Mouse (Mus musculus) mesoderm, embryonic 11.5 days (tissue): Measurements from ENCODE around the gene Fam216a.
"Not testable (repeated sequence)": the region's sequence is repeated elsewhere in the genome, so short reads cannot be mapped to it uniquely, and the experiment has no call there.

Experiments used
- DNase-seq: peaks from one replicate; pipeline ENCODE4 v3.0.0-alpha.2; 2012; ENCODE audit warnings: low read depth, low spot score

Fam216a gene

GRCm38 (mm10) chr5:122372192-122372769 is at the start of gene Fam216a:
Fam216a (minus strand) TSS chr5:122372364.
- peak; percentile 100 for DNase-seq

DNA sequence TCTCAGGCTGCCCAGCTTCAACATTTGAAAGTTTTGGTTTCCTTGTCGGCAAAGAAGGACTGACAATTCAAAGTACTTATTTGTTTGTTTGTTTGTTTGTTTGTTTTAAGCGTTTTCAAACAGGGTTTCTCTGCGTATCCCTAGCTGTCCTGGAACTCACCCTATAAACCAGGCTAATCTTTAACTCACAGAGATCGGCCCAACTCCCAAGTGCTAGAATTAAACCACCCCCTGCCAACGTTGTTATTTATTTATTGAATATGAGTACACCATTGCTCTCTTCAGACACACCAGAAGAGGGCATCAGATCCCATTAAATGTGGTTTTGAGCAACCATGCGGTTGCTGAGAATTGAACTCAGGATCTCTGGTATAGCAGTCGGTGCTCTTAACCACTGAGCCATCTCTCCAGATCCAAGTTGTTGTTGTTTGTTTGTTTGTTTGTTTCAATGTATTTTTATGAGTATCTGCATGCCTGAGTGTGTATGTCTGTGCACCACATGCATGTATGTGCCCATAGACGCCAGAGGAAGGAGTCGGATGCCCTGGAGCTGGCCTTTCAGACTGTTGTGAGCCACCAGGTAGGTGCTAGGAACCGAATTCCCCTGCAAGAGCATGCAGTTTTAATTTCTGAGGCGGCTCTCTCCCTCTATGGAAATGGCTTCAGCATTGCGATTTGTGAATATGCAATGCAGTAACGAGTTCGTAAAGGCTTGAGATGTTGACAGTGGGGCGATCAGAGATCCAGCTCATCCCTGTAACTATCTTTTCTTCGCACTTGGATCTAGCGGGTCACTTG is 49.3 kb upstream of the Fam216a start, which contains the start of gene Anapc7:
TSS of gene Anapc7 (plus strand) at position 423 of the 798 bp plus-strand sequence.
- DNase-seq = peak; percentile 15

DNA sequence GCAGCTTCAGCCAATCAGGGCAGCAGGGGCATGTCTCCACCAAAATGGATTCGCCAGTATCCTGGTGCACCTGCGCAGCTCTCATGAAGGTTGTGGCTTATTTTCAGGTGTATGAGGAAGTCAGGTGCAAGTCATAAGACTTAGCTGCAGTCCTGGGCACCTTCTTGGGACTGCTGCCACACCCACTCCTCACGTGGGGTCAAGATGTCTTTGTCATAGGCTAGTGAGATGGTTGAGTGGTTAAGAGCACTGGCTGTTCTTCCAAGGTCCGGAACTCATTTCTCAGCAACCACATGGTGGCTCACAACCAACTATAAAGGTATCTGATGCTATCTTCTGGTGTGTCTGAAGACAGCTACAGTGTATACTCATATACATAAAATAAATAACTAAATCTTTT is 48.5 kb upstream of the Fam216a start:
- not testable (repeated sequence) for DNase-seq

GRCm38 (mm10) chr5:122415465-122415864 is 43.3 kb upstream of the Fam216a start:
- DNase-seq = no peak

GRCm38 (mm10) chr5:122414351-122414750 is 42.2 kb upstream of the Fam216a start:
- no peak for DNase-seq

GRCm38 (mm10) chr5:122412826-122413225 is 40.7 kb upstream of the Fam216a start:
- DNase-seq = no peak

GRCm38 (mm10) chr5:122411892-122412291 is 39.7 kb upstream of the Fam216a start:
- no peak for DNase-seq

- DNase-seq = no peak
Measured at GRCm38 (mm10) chr5:122409692-122410645, 37.8 kb upstream of the Fam216a start.

DNA sequence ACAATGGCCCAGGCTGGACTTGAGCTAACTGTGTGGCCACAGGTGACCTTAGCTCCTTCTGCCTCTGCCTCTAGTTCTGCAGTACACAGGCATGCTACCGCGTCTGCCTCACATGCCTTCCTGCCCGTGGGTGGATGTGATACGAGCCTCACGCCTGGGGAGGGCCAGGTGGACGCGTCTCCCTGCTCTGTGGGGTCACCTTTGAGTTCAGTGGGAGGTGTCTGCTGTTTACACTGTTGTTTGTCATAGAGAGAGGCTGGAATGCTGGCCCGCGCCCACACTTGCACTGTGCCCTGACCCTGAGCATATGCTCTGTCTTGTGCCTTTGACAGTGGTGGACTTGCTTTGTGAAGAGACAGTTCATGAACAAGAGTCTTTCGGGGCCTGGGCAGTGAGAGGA is 33.4 kb upstream of the Fam216a start:
- DNase-seq = no peak

GRCm38 (mm10) chr5:122403362-122403761 is 31.2 kb upstream of the Fam216a start:
- DNase-seq = no peak

- no peak for DNase-seq
Measured at GRCm38 (mm10) chr5:122402772-122403171, 30.6 kb upstream of the Fam216a start.

DNA sequence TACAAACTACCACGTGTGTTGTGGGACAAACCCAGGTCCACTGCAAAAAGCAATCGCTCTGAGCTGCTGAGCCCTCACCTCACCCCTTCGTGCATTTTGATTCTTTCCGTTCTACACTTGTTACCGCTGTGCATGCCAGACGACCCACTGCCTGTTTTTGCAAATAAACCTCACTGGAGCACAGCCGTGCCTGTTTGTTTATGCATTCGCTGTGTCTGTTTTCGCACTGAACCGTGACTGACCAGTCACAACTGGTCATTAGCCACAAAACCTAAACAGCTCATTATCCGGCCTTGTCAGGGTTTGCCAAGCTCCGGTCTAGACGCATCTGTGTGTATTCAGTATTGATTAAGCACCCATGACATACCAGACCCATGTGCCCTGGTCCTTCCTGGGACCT is 30.0 kb upstream of the Fam216a start:
- DNase-seq = no peak

- DNase-seq = peak; percentile 64
Measured at GRCm38 (mm10) chr5:122401303-122401640, 29.1 kb upstream of the Fam216a start.

GRCm38 (mm10) chr5:122400628-122401302 is 28.6 kb upstream of the Fam216a start:
- DNase-seq = no peak

GRCm38 (mm10) chr5:122399871-122400270 is 27.7 kb upstream of the Fam216a start:
- DNase-seq = no peak

GRCm38 (mm10) chr5:122397495-122397894 is 25.3 kb upstream of the Fam216a start:
- DNase-seq = no peak

GRCm38 (mm10) chr5:122396791-122397190 is 24.6 kb upstream of the Fam216a start:
- DNase-seq = no peak

DNA sequence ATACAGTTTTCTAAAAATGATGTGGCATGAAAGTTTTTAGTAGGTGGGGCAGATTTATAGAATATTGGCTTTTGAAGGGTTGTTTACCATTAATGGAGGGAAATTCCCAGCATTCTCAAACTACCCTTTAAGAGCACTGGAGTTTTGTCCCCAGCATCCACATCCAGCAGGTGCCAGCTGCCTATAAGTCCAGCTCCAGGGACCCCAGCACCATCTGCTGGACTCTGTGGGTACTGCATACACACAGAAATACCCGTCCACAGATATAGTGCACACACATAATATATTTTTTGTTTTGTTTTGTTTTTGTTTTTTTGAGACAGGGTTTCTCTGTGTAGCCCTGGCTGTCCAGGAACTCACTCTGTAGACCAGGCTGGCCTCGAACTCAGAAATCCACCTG is 21.7 kb upstream of the Fam216a start:
- DNase-seq = peak; percentile 83

DNA sequence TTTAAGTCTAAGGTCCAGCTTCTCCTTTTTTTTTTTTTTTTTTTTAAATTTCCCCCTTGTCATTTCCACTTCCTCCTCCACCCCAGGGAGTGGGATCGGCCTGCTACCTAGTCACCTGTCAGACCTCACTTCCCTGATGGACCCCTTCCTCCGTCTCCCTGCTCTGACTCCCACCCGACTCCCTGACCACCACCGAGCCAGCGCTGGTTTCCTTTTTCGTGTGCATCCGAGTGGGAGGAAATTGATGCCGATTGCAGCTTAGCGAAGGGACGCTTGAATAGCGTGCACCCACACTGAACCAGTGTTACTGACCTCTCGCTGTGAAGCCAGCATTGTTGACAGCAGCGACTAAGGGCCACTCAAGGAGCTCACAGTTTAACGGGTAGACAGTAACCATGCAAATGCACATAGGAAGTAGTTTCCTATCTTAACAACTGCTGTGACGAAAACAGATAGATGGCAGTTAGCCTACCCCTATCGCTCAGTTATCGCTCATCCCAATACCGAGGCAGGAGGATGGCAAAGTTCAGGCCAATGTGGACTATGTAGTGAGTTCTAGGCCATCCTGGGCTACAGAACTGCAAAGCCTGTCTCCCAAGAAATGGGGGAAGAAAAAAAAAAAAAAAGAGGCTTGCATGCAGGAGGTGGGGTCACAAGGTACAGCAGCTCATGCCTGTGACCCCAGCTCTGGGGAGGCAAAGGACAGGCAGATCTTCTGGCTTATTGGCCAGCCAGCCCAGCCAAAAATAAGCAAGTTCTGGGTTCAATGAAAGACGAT is 20.3 kb upstream of the Fam216a start:
- DNase-seq = no peak

- DNase-seq = peak; percentile 94
Measured at GRCm38 (mm10) chr5:122391786-122392180, 19.6 kb upstream of the Fam216a start, which contains the start of gene Arpc3. Arpc3 (plus strand) TSS chr5:122391878.
